Mouse (Mus musculus) cerebellum, postnatal 10 days (tissue): Measurements from ENCODE around the gene Eva1b.

Source experiments
- DNase-seq, 2 experiments: peaks; one replicate each; pipeline ENCODE4 v3.0.0; 2021; ENCODE audit warnings: mixed read lengths in 2 of 2

Eva1b gene

GRCm38 (mm10) chr4:126147533-126148160, at the start of gene Eva1b:
Gene Eva1b (plus strand): TSS chr4:126147744.
- DNase-seq = peak; percentile 66 to 70

GRCm38 (mm10) chr4:126099365-126099764, 48.2 kb upstream of the Eva1b start:
- no peak for DNase-seq

- DNase-seq = no peak
These were observed 46.8 kb upstream of the Eva1b start for GRCm38 (mm10) chr4:126100764-126101163.

GRCm38 (mm10) chr4:126102061-126102841, 45.3 kb upstream of the Eva1b start:
- peak; percentile 46 to 56 for DNase-seq

GRCm38 (mm10) chr4:126103057-126103581, 44.4 kb upstream of the Eva1b start:
- DNase-seq = peak; percentile 91 to 92

GRCm38 (mm10) chr4:126103590-126104068, 43.9 kb upstream of the Eva1b start, which contains the start of gene Stk40:
Gene Stk40 (plus strand): TSS chr4:126103957.
- DNase-seq = peak; percentile 99

- peak; percentile 62 to 72 for DNase-seq
These were observed 43.1 kb upstream of the Eva1b start for GRCm38 (mm10) chr4:126104261-126105075.

- DNase-seq = peak in 1 of 2 experiments; percentile 15
These were observed 42.3 kb upstream of the Eva1b start for GRCm38 (mm10) chr4:126105131-126105783.

- DNase-seq = peak; percentile 51 to 52
These were observed 39.3 kb upstream of the Eva1b start for GRCm38 (mm10) chr4:126108061-126108740.

GRCm38 (mm10) chr4:126109613-126110373, 37.8 kb upstream of the Eva1b start:
- DNase-seq = no peak

GRCm38 (mm10) chr4:126110374-126111152, 37.0 kb upstream of the Eva1b start:
- DNase-seq = peak; percentile 70 to 72

GRCm38 (mm10) chr4:126111153-126111549, 36.4 kb upstream of the Eva1b start:
- DNase-seq = peak in 1 of 2 experiments; percentile 51

GRCm38 (mm10) chr4:126113243-126113642, 34.3 kb upstream of the Eva1b start:
- DNase-seq = peak; percentile 55 to 60

GRCm38 (mm10) chr4:126113943-126114342, 33.6 kb upstream of the Eva1b start:
- peak; percentile 79 to 85 for DNase-seq

GRCm38 (mm10) chr4:126115411-126115810, 32.1 kb upstream of the Eva1b start:
- DNase-seq = peak in 1 of 2 experiments; percentile 21

- DNase-seq = peak in 1 of 2 experiments; percentile 25
These were observed 31.5 kb upstream of the Eva1b start for GRCm38 (mm10) chr4:126115871-126116521.

- DNase-seq = peak; percentile 78 to 80
These were observed 30.4 kb upstream of the Eva1b start for GRCm38 (mm10) chr4:126117116-126117515.

GRCm38 (mm10) chr4:126118651-126119050, 28.9 kb upstream of the Eva1b start:
- peak; percentile 88 to 89 for DNase-seq

- peak; percentile 73 to 74 for DNase-seq
These were observed 28.5 kb upstream of the Eva1b start for GRCm38 (mm10) chr4:126119051-126119450.
